28 mouse cellular contexts compared by ENCODE assay signal in genomic region chr1:168007456-168007855, GRCm38 (mm10).
"Had no signal": no experiment of that assay in that cellular context is flagged by ENCODE, and none has a peak within 500 bp of the region (broad histone marks: within the 10 kb centered on the region; RNA-seq: fewer than 3 reads in every experiment).

No protein-coding gene starts in this region.

- H3K9me3 ChIP-seq: heart, embryonic 13.5 days; heart, embryonic 15.5 days; hindbrain, embryonic 13.5 days; hindbrain, embryonic 15.5 days; kidney, embryonic 15.5 days; limb, embryonic 13.5 days; limb, embryonic 15.5 days; liver, embryonic 13.5 days; liver, embryonic 15.5 days had no signal

- ATAC-seq: hindbrain, postnatal 0 days; intestine, embryonic 16.5 days had no signal

- H3K27ac ChIP-seq: heart, adult 2 months; heart, embryonic 13.5 days; heart, embryonic 15.5 days; hindbrain, embryonic 13.5 days; hindbrain, embryonic 15.5 days; hindbrain, postnatal 0 days; kidney, embryonic 15.5 days; kidney, postnatal 0 days; limb, embryonic 13.5 days; limb, embryonic 15.5 days; liver, embryonic 13.5 days; liver, embryonic 15.5 days had no signal

- H3K36me3 ChIP-seq: heart, embryonic 13.5 days; heart, embryonic 15.5 days; hindbrain, embryonic 13.5 days; hindbrain, embryonic 15.5 days; kidney, embryonic 15.5 days; limb, embryonic 13.5 days; limb, embryonic 15.5 days; liver, embryonic 13.5 days; liver, embryonic 15.5 days had no signal

- H3K9ac ChIP-seq: heart, embryonic 13.5 days; heart, embryonic 15.5 days; hindbrain, embryonic 13.5 days; hindbrain, embryonic 15.5 days; kidney, embryonic 15.5 days; limb, embryonic 13.5 days; limb, embryonic 15.5 days; liver, embryonic 13.5 days; liver, embryonic 15.5 days had no signal

- DNase-seq: gastrocnemius, postnatal 14 days; gastrocnemius, postnatal 36 days; heart, adult 11 months; heart, adult 2 months; heart, postnatal 14 days; heart, postnatal 36 days; kidney, adult 11 months; kidney, adult 2 months; kidney, adult 9 months; kidney, postnatal 14 days; kidney, postnatal 36 days; layer of hippocampus, adult 9-11 months; layer of hippocampus, postnatal 36 days; left cerebral cortex, postnatal 4 days; liver, embryonic 13.5 days had no signal

- H3K4me1 ChIP-seq: heart, embryonic 13.5 days; heart, embryonic 15.5 days; hindbrain, embryonic 13.5 days; hindbrain, embryonic 15.5 days; kidney, embryonic 15.5 days; limb, embryonic 13.5 days; limb, embryonic 15.5 days; liver, embryonic 13.5 days; liver, embryonic 15.5 days had no signal

- H3K4me2 ChIP-seq: heart, embryonic 11.5 days; heart, embryonic 13.5 days; heart, embryonic 15.5 days; hindbrain, embryonic 13.5 days; hindbrain, embryonic 15.5 days; kidney, embryonic 15.5 days; limb, embryonic 13.5 days; limb, embryonic 15.5 days; liver, embryonic 11.5 days; liver, embryonic 13.5 days; liver, embryonic 15.5 days had no signal

- H3K27me3 ChIP-seq: heart, embryonic 13.5 days; heart, embryonic 15.5 days; hindbrain, embryonic 13.5 days; hindbrain, embryonic 15.5 days; kidney, embryonic 15.5 days; limb, embryonic 13.5 days; limb, embryonic 15.5 days; liver, embryonic 13.5 days; liver, embryonic 15.5 days had no signal

- H3K4me3 ChIP-seq: heart, adult 2 months; heart, embryonic 13.5 days; heart, embryonic 15.5 days; hindbrain, embryonic 13.5 days; hindbrain, embryonic 15.5 days; kidney, embryonic 15.5 days; limb, embryonic 13.5 days; limb, embryonic 15.5 days; liver, embryonic 13.5 days; liver, embryonic 15.5 days had no signal
